Mouse (Mus musculus): ENCODE data around the gene Fuk.

DNA sequence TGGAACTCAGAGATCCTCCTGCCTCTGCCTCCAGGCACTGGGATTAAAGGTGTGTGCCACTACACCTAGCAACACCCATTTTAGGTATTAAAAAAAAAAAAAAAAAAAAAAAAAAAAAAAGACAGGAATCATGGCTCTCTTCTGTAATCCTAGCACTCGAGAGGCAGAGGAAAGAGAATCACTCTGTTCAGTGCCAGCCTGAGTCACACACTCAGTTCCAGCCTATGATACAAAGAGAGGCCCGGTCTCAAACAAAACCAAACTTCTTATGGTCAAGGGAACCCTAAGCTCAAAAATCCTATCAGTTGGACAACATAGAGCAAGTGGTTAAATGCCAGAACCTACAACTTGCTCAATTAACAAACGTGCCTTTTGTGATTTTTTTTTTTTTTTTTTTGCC lies 57.3 kb downstream of the Fuk start:
- TF ChIP-seq GATA1 (IDR thresholded peaks at IDR 0.05; ENCODE audit: low read length) (no peak), TAL1 (IDR thresholded peaks at IDR 0.05; ENCODE audit: low read length) (no peak)

Measured in erythroblast, embryonic 14.5 days (primary cell).